Mouse (Mus musculus) brain, embryonic 14.5 days (tissue): ENCODE measurements around the gene Adam34.

Source experiments
- CTCF ChIP-seq: fragments of 200-500 bp; IDR thresholded peaks from 2 replicates; pipeline ENCODE4 v1.5.1; 2012; ENCODE audit warnings: inconsistent platforms, mild to moderate bottlenecking, moderate library complexity, borderline replicate concordance; ENCODE audit not compliant: insufficient read depth, insufficient read length; ENCODE audit errors: extremely low read depth
- POLR2A ChIP-seq: fragments of 200-500 bp; IDR thresholded peaks from 2 replicates; pipeline ENCODE4 v1.6.1; 2012; ENCODE audit warnings: mild to moderate bottlenecking, inconsistent platforms, borderline replicate concordance; ENCODE audit not compliant: poor library complexity, insufficient read depth, insufficient read length, severe bottlenecking; ENCODE audit errors: extremely low read depth

DNA sequence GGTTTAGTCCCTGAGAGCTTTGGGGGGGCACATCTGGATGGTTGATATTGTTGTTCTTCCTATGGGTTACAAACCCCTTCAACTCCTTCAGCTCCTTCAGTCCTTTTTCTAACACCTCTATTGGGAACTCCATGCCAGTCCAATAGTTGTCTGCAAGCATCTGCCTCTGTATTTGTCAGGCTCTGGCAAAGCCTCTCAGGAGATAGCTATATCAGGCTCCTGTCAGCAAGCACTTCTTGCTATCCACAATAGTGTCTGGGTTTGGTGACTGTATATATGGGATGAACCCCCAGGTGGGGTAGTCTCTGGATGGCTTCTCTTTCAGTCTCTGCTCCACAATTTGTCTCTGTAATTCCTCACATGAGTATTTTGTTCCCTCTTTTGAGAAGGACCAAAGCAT lies at the start of gene Adam34:
- TF ChIP-seq CTCF (no peak), POLR2A (no peak)
